Mouse (Mus musculus) adrenal gland, adult 8-10 months (tissue): ENCODE measurements around the gene Cxcl14. TPM values are rescaled to one million over a fixed set of nuclear protein-coding genes. Genes with fewer than 3 reads are reported as not detected.
A peak's percentile ranks its signal among the peaks of the same experiment; 100 is the strongest.

Experiments used
- DNase-seq: peaks from one replicate; pipeline ENCODE4 v3.0.0; 2022
- total RNA-seq, 4 experiments: library from RNA; stranded (reverse); gene quantifications; 2 replicates each; pipeline ENCODE4 v1.2.4; 2022

Cxcl14 gene
- total RNA-seq, 4 experiments from 2014 or later, result 63.0 to 86.6 (median 76.1) TPM

DNA sequence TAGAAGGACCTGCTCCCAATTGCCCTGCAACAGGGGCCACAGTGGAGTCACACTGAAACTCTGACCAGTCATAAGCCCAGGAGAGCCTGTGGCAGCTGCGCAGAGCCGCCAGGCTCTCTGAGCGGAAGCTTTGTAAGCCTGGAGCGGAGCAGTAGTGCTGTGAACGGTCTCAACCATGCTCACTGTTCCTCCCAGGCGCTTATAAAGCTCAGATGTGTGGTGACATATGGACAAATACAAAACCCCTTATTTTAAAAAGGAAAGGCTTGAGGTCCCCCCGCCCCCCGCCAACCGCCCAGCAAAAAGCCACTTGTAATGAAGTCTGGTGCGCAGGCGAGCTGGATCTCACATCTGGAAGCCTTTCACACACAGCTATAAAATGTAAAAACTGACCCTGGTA is 7.1 kb downstream of the Cxcl14 start:
- no peak for DNase-seq

DNA sequence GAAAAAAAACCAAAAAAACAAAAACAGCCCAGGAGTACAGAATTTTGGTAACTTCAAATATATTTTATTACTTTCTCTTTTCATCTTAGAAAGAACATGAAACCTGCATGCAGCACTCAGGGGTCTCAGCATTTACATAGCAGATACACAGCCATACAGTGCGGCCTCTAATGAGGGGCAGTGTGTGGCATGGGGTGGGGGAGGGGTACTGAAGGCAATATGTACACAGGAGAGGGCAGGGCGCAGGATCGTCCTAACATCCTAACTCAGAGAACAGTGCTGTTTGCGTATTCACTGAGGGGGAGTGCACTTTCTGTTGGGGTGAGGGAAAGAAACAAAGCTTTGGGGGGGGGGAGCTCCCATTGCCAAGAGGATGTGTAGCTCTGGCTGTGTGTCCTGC is 7.8 kb downstream of the Cxcl14 start:
- no peak for DNase-seq

DNA sequence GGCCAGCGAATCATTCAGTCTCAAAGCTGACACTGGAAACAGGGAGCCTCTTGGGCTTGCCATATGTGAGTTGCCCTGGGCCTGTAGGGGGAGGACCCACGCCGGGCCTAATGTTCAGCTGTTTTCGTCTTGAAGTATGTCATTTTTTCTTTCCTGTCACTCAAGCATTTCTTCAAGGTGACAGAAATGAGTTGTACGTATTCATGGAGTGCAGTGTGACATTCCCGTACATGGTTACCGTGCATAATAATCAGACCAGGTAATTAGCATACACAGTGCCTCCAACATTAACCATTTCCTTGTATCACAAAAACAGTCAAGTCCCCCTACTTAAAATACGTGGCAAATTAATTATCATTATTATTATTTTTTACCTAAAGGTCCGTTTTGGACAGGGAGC is 9.3 kb downstream of the Cxcl14 start:
- no peak for DNase-seq

DNA sequence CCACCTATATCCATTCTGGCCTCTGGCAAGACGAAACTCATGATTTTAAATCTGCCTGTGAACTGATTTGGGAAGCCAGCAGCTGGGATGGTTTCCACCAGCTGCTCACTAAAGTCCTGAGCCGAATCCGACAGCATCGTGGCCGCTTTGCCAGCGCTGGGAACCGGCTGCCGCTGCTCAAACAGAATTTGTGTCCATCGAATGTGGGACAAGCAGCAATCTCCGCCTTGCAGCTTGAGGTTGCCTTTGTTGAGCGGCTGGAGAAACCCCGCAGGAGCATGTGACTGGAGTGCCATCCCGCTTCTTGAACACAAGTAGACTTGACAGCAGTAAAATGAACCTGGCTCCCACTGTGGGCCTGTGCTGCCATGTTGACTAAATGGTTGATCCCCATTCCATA is 13.0 kb downstream of the Cxcl14 start:
- DNase-seq, result no peak

DNA sequence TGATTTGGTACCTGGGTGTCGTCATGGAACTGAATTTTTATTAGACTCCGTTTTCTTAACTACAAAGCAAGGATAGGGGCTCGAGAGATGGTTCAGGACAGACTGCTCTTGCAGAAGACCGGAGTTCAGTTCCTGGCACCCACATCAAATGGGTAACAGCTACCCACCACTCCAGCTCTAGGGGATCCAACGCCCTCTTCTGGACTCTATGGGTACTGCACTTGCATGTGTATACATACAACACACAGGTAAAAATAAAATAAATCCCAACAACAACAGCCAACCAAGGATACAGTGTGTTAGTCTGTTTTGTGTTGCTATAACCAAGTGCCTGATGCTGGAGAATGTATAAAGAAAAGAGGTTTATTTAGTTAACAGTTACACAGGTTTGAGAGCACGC is 16.0 kb downstream of the Cxcl14 start:
- DNase-seq, result no peak

DNA sequence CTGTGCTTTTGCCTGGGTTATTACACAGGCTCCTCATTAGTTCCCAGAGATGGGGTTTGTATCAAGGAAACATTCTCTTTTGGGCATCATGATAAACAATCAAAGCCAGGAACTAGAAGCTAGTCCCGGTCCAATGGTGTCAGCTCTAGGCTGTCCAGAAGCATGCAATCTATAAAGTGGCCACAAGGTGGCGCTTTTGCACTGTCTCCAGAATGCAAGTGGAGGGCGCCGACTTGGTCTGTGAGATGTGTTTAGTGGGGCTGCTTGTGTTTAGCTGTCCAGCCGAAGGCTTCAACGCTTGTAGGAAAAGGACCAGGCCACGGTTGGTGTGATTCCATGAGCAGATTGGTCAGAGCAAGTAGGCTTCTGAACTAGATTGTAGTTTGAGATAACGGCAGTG is 16.9 kb downstream of the Cxcl14 start:
- peak; percentile 32 for DNase-seq

DNA sequence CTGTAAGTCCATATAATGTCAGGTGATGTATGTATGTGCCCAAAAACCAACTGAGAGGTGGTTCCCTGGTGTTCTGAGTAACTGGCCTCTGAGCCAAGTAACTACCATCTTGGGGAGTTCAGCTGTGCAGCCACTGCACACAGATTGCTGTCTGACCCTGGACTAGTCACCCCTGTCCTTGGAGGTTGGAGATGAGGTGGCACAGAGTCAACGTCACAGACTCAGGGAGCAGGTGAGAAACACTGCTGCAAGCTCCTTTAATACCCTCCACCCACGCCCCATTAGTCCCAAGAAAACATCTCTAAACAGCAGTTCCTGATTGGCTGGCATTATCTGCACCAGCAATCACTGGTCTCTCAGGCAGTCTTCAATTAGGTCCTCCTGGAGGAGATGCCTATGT is 21.2 kb downstream of the Cxcl14 start:
- DNase-seq, result no peak

DNA sequence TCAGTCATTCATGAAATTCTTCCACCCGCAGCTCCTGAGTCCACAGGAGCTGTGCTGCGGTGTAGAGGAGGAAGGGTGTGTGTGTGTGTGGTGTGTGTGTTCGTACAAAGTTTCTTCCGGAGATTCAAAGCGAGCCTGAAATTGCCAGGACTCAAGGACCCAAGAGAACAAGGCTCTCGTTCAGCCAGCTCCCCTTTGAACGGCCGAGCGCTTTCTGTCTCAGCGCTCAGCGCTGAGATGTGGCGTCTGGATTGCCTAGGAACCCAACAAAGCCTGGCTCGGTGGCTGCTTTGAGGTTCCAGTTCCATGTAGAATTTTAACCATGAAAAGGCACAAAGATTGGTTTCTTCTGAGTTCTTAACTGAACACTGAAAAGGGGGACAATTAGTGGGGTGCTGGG is 26.2 kb downstream of the Cxcl14 start:
- no peak for DNase-seq

DNA sequence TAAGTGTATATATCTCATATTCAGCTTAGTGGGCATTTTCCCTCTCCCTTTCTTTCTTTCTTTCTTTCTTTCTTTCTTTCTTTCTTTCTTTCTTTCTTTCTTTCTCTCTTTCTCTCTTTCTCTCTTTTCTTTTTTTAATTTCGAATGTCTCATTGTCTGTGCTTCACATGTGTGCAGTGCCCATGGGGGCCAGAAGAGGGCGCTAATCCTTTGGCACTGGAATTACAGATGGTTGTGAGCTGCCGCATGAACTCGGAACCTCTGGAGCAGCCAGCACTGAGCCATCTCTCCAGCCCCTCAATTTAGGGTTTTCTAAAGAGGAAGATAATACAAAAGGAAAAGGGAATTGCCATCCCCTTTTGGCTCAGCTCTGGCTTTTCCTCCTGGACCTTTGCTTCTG is 29.0 kb downstream of the Cxcl14 start:
- no peak for DNase-seq

DNA sequence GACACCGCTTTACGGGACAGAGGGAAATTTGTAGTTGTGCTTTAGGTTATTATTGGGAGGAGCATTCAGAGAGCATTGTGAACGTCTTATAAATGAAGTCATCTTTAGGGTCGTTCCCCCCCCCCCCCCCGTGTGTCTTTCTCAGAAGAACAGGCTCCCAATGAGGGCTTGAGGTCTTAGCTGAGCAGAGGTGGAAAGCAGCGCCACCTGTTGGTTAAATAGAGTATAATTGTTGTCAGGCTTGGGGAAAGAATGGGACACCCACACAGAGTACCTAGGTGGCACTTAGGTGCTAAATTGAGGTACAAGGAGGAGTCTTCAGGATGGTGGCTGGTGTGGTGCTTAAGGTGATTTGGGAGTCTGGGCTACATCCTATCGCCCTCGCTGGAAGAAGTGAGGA is 29.9 kb downstream of the Cxcl14 start:
- no peak for DNase-seq

DNA sequence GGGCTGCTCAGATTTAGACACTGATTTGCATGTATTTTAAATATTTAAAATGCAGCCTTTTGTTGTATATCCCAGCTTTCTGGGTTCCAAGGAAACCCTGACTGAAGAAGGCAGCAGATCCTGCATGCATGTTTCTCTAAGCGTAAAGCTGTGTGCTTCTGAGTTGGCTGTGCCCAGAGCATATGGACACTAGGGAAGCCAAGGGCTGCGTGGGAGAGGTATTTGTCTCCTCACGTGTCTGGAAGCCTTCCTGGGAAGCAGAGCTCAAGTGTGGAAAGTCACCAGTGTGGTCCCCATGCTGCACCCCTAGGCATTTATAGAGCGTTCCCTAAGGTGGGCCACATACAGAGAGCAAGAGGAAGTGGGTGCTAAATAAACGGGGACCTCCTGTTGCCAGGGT is 30.7 kb downstream of the Cxcl14 start:
- no peak for DNase-seq

DNA sequence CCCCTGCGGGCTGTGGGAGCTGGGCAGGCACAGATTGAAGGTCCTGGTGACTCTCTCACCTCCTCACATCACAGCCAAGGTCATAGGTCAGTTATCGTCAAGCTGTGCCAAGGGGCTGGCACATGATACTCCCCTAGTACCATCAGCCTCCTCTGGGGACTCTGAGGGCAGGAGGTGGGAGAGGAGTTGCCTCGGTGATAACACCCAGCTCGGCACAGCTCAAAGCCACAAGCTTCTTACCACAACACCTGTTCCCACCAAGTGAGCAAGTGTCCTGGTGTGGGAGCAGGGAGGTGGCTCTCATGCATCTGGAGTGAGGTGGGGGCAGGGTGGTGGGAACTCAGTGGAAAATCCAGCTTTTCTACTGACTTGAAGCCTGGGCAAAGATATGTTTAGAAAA is 34.1 kb downstream of the Cxcl14 start:
- no peak for DNase-seq

DNA sequence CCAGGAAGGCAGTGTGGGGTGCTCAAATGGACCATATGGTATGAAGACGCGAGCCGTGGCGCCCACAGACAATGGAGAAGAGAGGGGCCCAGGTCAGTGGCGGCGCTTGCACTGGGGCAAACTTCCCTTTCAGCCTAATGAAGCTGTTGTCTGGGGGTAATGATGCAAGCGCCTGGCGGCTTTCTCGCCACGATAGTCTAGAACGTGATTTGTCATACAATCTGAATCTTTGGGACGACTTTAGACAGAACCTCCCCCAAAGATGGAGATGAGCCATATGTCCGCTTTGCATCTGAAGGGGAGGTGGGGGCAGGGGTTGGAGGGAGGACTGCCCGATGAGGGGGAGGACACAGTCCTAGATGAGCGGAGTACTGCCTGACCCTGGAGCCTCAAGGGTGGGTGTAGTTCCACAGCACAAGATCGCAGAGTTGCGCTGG is 36.0 kb downstream of the Cxcl14 start:
- DNase-seq, result no peak

DNA sequence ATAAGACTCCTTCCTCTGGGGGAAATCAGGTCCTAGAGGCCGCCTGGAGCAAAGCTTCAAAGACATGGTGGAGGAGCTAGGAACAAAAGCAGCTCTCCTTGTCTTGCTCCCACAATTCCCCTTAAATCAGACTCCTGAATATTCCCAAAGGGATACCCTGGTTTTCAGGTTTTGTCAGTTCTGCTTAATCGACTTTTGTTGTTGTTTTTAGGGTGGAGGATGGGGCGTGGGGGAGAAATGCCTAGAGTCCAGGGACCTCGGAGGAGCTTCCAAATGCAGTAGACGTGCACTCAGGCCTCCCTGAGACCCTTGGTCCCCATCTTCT is 36.5 kb downstream of the Cxcl14 start:
- DNase-seq, result no peak

DNA sequence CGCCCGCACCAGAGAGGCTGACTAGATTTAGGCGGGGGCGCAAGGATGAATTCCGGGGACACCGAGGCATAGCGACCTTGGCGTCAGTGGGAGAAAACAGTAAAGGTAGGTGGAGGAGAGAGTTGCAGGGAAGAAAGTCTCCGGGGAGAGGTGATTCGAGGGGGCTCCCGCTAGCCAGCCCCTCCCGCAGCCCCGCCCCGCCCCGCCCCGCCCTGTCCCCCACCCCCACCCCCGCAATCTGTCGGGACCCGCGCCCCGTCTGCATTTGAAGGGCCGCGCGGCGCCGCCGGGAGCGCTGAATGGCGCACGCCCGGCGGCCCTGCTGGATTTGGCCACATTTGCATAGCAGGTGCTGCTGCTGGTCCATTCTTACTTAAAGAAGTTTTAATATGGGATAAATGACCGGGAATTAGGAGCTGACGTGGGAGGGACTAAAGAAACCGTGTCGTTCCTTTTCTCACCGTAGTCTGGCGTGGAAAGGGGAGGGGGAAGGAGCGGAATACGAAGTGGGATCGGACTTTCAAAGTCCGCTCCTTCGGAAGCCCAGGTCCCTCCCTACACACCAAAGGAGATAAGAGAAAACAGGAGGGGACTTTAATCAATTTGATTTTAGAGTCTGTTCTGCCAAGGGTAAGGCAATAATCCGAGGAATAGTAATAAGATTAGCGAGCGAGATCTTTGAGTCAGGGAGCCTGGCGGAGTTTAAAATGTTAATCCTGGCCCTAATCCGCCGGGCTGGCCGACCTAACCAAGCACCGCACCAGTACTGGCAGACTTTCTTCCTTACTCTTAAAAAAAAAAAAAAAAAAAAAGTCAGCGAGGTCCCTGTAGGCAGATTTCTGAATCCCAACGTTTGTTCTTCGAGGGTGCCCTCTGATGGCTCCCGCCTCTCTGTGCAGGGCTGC is 37.1 kb downstream of the Cxcl14 start:
- DNase-seq, result no peak

DNA sequence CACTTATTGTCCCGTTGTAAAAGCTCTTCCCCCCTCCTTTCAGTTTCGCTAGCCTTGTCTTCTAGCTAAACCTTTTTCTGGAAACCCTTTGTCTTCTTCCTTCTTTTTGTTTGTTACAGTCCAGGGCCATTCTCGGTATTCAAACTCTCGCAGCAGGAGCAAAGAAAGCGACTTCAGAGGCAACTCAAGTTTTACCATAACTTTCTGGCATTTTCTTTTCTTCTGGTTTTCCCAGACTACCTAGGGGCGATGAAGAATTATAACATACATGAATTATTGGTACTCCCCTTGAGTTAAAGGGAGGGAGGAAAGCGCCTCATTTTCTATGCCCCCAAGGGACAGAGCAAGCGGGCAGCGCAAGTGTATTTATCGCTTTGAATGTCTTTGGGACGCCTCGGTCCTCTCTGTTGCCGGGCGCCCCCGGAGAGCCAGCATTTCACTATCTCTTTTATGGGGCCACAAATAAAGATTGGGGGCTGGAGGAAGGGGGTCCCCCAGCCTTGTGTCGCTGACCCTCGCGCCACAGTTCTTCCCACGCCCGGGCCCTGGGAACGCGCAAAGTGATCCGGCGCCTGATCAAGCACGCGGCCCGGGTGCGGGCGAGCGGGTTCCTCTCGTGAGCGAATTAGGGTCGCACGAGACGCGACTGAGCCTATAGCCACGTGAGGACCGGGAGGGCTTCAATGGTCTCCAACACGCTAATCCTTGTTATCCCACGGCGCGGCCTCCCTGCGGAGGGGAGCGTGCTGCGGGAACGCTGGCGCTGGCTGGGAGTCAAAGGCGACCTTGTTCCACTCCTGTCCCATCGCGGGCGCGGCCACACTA is 37.9 kb downstream of the Cxcl14 start:
- DNase-seq, result no peak

DNA sequence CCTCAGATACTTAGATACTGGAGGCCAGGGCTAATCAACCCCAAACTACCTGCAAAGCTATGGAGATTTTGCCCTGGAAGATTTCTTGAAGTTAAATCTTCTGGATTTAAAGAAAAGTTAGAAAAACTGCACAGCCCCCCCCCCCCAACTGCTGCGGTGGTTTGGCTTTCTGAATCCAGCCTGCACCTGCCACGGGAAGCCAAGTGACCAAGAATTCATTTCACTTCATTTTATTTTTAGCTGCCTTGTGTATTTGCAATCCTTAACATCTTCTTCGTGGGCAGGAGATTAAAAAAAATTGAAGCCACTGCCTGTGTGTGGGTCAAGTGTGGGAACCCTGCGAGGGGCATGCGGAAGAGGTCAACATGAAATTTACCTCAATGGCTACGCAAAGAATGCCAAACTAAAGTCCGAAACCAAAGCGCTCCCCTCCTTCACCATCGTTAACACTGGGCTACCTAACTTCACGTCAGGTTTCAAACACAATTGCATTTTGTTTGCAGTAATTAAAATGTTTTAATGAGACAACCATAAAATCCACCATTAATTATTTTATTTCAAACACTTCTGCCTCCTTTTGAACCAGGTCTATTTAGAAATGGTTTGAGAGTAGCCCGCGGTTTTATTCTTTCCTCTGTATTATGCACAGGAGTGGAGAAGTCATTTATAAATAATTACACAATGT is 38.7 kb downstream of the Cxcl14 start:
- no peak for DNase-seq

DNA sequence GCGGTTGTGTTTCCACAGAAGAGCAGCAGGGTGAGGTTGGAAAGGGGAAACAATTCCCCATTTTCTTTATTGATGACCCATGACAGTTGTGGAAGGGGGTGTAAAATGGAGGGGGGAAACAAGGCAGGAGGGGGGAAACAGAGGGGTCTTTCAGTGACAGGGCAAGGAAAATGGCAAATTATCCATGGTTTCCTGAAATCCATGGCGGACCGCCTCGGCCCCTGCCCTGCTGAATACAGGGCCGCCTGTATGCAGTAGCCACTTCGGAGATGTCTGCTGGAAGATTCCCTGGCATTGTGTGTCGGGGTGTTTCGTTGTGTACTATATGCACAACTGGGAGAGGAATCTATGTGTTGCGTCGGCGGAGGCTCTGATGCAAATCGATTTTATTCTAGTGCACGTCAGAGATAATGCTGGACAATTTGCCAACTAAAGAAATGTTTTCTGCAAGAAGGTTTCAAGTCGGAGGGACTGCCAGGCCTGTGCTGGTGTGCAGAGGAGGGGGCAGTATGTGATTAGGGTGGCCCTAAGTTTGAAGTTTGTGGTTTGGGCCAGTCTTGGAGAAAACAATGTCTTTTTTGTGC is 39.5 kb downstream of the Cxcl14 start:
- DNase-seq, result no peak

DNA sequence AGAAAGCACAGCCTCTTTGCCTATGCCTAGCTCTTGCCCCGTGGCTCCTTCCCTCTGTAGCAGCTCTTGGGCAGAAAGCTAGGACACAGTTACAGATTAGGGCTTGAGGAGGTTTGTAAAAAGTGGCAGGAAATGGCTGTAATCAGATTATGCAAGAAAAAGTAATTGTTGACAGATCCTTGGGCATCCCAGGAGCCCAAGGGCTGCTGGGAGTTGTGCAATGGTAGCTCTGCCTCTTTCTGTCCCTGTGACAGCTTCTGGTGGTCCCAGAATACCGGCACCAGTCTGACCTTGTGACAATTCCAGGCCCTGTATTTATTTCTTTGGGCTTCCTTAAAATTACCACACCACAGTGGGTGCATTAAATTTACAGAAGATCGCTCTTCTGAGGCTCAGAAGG is 43.0 kb downstream of the Cxcl14 start:
- DNase-seq, result no peak

DNA sequence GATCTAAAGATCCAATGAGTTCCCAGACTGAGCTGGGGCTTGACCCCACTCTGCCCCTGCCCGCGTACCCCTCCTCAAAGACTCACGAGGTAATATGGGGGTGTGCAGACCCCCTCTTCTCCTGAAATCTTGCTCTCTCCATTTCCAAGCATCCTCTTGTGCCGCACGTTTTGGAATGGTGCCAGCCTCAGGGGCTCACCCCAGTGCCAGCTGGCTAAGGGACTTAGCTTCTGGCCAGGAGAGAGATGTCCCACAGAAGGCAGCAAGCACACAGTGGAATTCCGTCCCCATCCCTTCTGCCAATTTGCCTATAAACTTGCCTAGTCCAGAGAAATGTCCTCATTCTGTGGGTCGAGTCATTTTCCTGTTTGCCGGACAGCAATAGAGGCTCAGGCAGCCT is 43.6 kb downstream of the Cxcl14 start:
- no peak for DNase-seq

DNA sequence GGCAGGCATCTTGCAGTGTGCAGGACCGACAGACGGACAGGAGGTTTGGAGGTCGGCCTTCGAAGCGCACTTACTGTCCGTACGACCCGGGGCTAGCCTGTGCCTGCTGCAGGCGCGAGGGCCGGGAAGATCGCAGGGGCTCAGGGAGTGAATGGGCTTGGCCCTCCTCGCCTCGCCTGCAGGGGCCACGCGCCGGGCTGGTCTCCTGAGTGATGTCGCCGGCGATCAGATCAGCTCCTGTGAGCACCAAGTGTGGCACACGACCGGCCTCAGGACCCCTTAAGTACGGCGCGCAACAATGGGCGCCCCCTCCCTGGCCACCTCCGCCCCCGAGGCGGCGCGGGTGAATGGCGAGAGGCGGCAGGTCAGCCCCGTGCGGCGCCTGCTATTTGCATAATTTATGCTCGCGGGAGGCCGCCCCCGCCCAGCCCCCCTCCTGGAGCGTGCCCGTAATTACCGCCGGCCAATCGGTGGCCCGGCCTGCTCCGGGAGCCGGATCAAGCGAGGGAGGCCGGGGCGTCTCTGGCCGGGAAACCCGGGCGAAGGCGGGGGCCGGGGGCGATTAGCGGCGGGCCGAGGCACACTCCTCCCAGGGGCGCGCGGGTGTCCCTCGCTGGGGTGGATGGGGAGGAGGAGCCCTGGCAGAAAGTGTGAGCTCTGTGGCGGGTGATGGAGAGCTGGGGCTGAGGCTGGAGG is 44.3 kb downstream of the Cxcl14 start, which contains the start of gene Neurog1:
Neurog1 (minus strand) TSS at position 240 of the 696 bp plus-strand sequence.
- DNase-seq, result no peak
